Mouse (Mus musculus): ENCODE measurements around the gene Pcolce.
"Not testable (repeated sequence)": the region's sequence is repeated elsewhere in the genome, so short reads cannot be mapped to it uniquely, and the experiment has no call there.

Pcolce gene

GRCm38 (mm10) chr5:137629906-137630545 lies 16.4 kb upstream of the Pcolce start:
- no peak for DNase-seq (ENCODE audit: low read depth, low spot score)

- peak; percentile 58 for DNase-seq (ENCODE audit: low read depth, low spot score)
Observed at GRCm38 (mm10) chr5:137629306-137629721, 15.7 kb upstream of the Pcolce start.

- peak; percentile 100 for DNase-seq (ENCODE audit: low read depth, low spot score)
Observed at GRCm38 (mm10) chr5:137628498-137629305, 15.1 kb upstream of the Pcolce start, which contains the start of the genes Fbxo24, Lrch4 and Gm20605. Gene Fbxo24, minus strand, starts transcription at chr5:137629002. Gene Lrch4, plus strand, starts transcription at chr5:137629121. Gene Gm20605, plus strand, starts transcription at chr5:137629175.

DNA sequence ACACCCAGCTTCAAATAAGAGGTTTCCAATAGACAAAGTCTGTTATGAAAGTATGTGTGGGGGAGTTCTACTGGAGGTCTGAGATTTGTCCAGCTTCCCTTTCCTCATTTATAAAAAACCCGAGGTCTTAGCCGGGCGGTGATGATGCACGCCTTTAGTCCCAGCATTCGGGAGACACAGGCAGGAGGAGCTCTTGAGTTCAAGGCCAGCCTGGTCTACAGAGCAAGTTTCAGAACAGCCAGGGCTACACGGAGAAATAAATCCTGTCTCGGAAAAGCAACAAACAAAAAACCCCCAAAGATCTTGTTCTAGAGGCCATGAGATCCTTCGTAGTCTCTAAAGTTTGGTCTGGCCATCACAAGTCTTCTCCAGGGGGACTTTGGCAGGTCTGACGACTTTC lies 14.4 kb upstream of the Pcolce start:
- no peak for DNase-seq (ENCODE audit: low read depth, low spot score)

GRCm38 (mm10) chr5:137623937-137624530 lies 10.4 kb upstream of the Pcolce start:
- no peak for DNase-seq (ENCODE audit: low read depth, low spot score)

- no peak for DNase-seq (ENCODE audit: low read depth, low spot score)
Observed at GRCm38 (mm10) chr5:137615347-137615746, 1.8 kb upstream of the Pcolce start.

DNA sequence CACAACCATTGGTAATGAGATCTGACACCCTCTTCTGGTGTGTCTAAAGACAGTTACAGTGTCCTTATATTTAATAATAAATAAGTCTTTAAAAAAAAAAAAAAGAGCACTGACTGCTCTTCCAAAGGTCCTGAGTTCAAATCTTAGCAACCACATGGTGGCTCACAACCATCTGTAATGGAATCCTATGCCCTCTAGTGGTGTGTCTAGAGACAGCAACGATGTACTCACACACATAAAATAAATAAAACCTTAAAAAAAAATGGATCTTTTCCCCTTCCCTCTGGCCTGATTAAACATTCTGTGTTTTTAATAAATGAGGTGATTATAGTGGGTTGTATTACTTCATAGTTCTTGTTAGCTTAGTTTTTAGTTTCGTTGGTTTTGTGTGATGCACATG lies 1.3 kb upstream of the Pcolce start:
- not testable (repeated sequence) for DNase-seq (ENCODE audit: low read depth, low spot score)

DNA sequence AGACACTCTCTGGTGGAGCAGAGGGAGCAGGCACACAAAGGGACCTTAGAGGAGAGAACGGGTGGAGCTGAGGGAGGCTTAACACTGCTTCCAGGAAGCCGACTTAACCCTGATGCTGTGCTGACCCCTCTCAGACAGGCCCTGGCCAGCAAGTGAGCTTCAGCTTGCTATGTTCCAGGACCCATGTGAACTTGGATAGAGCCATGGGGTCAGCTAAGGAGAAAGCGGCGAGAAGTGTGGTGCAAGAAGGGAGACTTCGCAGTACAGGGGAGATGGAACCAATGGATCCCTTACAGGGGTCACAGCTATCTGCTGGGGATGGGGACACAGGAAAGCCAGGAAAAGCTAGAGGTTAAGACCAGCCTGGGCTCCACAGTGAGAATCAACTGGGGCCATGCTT lies 508 bp downstream of the Pcolce start:
- no peak for DNase-seq (ENCODE audit: low read depth, low spot score)

- peak; percentile 77 for DNase-seq (ENCODE audit: low read depth, low spot score)
Observed at GRCm38 (mm10) chr5:137611245-137611602, 2.4 kb downstream of the Pcolce start.

GRCm38 (mm10) chr5:137610548-137611244 lies 2.9 kb downstream of the Pcolce start:
- peak; percentile 93 for DNase-seq (ENCODE audit: low read depth, low spot score)

GRCm38 (mm10) chr5:137610056-137610455 lies 3.5 kb downstream of the Pcolce start:
- DNase-seq (ENCODE audit: low read depth, low spot score) = no peak

GRCm38 (mm10) chr5:137609292-137609691 lies 4.3 kb downstream of the Pcolce start:
- no peak for DNase-seq (ENCODE audit: low read depth, low spot score)

DNA sequence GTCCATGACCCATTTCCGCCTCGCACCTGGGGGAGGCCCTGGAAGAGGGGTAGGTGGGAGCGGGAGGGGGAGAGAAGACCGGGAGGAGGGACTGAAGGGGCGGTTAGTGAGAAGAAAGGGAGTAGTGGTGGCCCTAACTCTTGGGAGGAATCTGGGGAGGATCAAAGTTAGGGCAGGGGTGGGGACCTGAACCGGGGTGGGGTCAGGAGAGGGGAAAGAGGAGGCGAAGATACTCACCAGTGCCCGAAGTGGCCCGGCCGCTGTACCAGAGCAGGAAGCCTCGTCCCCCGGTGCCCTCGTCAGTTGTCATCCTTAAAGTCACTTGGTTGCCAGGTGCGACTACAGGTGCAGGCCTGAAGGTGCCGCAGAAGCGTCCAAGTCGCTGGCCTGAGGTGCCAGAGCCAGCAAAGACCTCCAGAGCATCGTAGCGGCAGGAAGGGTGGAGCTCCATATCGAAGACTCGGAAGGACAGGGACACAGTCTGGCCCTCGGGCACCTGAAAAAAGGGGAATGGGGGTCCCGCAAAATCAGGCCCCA lies 4.9 kb downstream of the Pcolce start:
- no peak for DNase-seq (ENCODE audit: low read depth, low spot score)

GRCm38 (mm10) chr5:137607860-137608653 lies 5.5 kb downstream of the Pcolce start:
- no peak for DNase-seq (ENCODE audit: low read depth, low spot score)

DNA sequence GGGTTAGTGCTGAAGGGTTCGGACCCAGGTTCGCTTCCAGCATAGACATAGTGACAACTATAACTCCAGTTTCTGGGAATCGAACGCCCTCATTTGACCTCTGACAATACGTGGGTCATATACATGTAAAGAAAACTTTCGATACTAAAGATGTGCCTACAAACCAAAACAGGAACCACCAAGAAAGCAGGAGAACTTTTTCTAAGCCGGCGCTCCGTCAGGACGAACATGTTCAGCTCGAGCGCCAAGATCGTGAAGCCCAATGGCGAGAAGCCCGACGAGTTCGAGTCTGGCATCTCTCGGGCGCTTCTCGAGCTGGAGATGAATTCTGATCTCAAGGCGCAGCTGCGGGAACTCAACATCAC lies 12.2 kb downstream of the Pcolce start:
- no peak for DNase-seq (ENCODE audit: low read depth, low spot score)

DNA sequence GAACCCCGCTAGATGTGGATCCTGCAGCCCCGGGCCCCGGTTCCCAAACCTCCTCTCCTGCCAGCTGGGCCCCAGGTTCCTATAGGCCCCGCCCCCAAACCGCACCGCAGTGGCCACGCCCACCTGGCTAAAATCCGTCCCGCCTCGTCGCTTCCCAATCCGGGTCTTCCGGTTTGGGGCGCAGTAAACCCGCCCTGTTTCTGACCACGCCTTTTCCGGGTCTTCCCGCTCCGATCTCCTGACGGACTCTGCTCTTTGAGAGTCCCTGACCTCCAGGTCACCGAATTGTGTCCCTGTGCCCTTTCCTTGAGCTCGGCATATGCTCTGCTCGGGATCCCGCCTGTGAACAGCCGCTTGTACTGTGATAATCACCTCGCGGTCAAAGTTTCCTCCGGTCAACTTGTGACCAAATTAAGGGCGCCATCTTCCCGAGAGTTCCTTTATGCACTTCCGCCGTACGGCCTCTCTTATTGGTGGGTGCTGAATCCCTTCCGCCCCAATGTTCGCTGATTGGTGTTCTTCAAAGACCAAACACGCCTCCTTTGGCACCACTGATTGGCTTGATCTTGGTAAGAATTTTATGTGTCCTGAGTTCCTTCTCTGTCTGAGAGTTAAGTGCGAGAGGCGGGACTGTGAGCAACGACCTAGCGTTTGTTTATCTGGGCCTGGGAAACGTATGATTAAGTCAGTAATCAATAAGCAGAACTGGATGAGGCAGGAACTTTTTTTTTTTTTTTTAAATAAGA lies 12.8 kb downstream of the Pcolce start, which contains the start of gene Mospd3:
Mospd3 (minus strand) TSS at position 440 of the 746 bp plus-strand sequence.
- peak; percentile 98 for DNase-seq (ENCODE audit: low read depth, low spot score)

GRCm38 (mm10) chr5:137600281-137600618 lies 13.3 kb downstream of the Pcolce start:
- DNase-seq (ENCODE audit: low read depth, low spot score) = no peak

DNA sequence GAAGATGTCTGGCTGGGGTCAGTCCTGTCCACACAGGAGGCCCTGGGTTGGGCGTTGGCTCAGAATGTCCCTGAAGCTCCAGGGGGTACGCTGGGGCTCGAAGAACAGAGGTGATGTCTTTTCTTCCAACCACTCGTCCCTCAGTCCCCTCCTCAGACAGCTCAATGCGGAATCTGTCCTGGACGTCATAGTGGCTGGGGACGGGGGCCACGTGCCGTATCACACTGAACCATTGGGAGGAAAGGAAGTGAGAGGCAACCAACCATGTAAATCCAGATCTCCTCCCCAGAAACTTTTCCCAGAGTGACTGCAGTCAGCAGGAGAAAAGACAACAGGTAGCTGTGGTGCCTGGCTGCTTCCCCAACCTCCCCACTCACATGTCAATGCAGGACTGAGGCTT lies 14.0 kb downstream of the Pcolce start:
- DNase-seq (ENCODE audit: low read depth, low spot score) = no peak

DNA sequence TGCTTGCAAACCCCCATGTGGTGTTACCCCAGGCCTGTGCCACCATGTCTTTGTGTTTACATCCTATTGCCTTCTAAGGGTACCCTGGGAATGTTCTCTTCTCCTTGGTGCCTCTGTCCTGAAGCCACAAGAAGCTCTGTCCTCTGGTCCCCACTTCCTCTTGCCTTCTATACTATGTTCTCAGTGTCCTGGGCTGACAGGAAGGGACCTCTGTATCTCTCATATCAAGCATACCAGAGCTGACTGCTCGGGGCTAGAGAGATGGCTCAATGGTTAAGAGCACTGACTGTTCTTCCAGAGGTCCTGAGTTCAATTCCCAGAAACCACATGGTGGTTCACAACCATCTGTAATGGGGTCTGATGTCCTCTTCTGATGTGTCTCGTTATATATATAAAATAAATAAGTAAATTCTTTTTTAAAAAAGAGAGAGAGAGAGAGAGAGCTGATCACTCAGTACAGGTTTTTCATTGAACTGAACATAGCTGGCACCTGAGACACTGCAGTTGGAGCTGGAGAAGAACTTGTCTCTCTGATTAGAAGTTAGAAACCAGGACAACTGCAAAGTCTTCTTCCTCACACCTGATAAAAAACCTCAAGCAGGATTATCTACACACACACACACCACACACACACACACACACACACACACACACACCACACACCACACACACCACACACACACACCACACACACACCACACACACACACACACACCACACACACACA lies 15.3 kb downstream of the Pcolce start:
- no peak for DNase-seq (ENCODE audit: low read depth, low spot score)

- DNase-seq (ENCODE audit: low read depth, low spot score) = no peak
Observed at GRCm38 (mm10) chr5:137597625-137598024, 16.0 kb downstream of the Pcolce start.
